Mouse (Mus musculus): ENCODE data around the gene Yaf2.
A peak's percentile ranks its signal among the peaks of the same experiment; 100 is the strongest.

Gene Yaf2

GRCm38 (mm10) chr15:93285244-93285643 is 51.5 kb downstream of the Yaf2 start:
- no peak for DNase-seq (ENCODE audit: low spot score)

GRCm38 (mm10) chr15:93284326-93284725 is 52.4 kb downstream of the Yaf2 start:
- no peak for DNase-seq (ENCODE audit: low spot score)

GRCm38 (mm10) chr15:93283349-93283748 is 53.4 kb downstream of the Yaf2 start:
- DNase-seq (ENCODE audit: low spot score) = no peak

DNA sequence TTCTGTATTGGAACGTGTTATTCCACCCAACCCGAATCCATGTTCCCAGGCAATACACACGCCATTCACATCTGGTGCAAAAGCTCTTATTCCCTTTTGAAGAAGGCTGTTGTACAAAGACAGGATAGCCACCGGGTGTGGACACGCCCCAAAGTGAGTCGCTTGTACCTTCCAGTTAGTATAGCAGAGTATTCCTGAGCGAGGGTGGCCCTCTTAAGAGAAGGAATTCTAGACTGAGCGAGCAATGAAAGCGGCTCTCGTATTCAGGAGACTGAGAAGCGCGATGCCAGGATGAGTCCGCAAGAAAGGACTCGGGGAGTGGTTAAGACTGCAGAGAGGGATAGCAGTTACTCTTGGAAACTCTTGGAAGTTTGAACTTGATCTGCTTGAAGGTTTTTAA is 60.5 kb downstream of the Yaf2 start:
- no peak for DNase-seq (ENCODE audit: low spot score)

- peak; percentile 42 for DNase-seq (ENCODE audit: low spot score)
These were observed 61.1 kb downstream of the Yaf2 start for GRCm38 (mm10) chr15:93275623-93276022.

DNA sequence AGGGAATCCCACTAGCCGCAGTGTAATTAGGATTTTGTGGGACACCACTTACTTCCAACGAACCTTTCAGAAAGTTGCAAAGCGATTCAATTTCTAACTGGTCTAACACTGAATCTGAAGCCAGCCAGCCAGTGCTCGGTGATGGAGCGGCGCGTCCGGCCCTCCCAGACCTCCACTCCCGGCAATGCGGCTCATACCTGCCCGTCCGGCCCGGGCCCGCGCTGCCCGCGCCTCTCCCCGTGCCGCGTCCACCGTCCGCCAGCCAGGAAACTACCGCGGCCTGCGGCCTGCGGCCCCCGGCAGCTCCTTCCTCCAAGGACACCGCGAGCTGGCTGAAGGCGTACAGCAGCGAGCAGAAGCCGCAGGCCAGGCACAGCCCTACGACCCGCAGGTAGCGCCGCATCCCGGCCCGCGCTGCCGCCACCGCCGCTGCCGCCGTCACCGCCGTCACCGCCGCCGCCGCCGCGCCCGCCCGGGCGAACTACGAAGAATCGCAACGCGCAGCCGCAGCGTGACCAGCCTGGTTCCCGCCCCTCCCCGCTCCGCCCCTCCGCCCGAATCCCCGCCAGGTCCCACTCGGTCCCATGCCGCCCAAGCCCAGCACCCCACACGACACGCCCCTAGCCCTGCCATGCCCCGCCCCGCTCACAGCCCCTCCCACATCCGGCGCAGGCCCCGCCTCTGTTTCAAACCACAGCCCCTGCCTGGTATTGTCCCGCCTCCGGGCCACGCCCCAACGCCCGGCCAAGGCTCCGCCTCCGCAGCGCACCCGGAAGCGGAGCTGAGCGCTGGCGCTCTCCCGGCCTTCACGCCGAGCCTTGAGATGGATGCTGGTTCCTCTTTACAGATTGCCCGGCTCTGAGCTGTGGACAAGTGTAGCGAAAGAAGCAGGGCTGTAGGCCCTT is 61.8 kb downstream of the Yaf2 start, which contains the start of gene Gxylt1:
Gxylt1 (minus strand) TSS at position 501 of the 905 bp plus-strand sequence.
- peak; percentile 99 for DNase-seq (ENCODE audit: low spot score)

DNA sequence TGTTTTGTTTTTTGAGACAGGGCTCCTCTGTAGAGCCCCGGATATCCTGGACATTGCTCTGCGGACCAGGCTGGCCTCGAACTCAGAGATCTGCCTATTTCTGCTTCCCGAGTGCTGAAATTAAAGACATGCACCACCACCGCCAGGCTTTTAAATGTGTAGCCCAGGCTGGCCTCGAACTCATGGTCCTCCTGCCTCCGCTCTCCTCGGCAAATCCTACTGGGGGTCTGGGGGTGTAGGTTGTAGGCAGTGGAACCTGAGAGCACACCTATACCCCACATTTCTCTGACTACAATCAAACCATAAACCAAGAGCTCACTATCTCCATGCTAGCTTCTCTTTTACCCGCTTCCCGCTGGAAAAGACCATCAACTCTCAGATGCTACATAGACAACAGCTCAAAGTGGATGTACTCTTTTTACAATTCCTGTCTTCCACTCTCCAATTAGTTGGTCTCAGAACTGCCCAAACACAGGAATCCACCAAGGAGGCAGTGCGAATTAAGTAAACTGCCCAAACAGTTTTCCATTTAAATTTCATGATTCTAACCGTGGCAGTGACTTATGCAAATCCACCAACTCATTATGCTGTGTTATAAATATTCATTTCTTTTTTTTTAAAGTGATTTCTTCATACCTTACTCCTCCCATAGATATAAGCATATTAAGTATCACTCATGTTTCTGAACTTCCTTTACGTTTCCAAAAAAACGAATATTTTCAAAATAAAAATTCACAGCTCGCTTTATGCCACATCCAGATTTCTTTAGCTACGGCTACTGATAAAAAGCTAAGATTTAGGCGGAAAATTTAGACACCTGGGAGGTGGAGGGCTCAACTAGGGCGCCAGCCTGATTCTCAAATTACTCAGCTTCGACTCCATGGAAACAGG is 62.7 kb downstream of the Yaf2 start:
- DNase-seq (ENCODE audit: low spot score) = no peak

GRCm38 (mm10) chr15:93272948-93273347 is 63.8 kb downstream of the Yaf2 start:
- no peak for DNase-seq (ENCODE audit: low spot score)

- no peak for DNase-seq (ENCODE audit: low spot score)
These were observed 66.4 kb downstream of the Yaf2 start for GRCm38 (mm10) chr15:93270289-93270855.

DNA sequence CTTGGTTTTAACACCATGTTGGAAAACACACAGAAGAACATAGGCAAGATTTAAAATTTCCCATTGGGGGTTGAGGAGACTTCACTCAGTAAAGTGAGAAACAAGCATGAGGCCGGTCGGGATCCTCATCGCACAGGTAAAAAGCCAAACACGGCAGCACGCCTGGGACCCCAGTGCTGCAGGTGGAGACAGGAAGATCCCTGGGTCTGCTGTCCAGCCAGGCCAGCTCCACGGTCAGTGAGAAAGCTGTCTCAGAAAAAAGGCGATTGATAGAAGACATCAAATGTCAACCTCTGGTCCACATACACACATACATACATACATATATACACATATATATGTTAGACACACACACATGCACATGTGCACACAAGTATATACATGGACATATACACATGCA is 67.2 kb downstream of the Yaf2 start:
- DNase-seq (ENCODE audit: low spot score) = no peak

- no peak for DNase-seq (ENCODE audit: low spot score)
These were observed 68.7 kb downstream of the Yaf2 start for GRCm38 (mm10) chr15:93268001-93268400.

DNA sequence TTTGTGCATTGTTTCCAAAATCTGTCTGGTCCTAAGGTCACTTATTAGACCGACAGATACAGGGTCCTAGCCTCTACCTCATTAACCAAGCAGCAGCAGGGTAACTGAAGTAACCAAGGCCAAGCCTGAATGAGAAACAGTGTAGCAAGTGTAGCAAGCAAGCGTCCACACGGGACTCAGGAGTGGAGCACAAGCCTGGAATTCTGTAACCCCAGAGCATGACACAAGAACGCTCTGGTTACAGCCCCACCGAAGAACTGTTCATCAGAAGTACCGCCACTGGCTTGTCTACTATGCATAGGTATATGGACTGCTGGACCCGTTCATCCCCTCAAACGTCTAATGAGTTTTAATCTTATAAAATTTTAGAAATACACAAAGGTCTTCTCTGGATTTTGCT is 69.3 kb downstream of the Yaf2 start:
- DNase-seq (ENCODE audit: low spot score) = no peak

- DNase-seq (ENCODE audit: low spot score) = no peak
These were observed 70.4 kb downstream of the Yaf2 start for GRCm38 (mm10) chr15:93266361-93266760.

DNA sequence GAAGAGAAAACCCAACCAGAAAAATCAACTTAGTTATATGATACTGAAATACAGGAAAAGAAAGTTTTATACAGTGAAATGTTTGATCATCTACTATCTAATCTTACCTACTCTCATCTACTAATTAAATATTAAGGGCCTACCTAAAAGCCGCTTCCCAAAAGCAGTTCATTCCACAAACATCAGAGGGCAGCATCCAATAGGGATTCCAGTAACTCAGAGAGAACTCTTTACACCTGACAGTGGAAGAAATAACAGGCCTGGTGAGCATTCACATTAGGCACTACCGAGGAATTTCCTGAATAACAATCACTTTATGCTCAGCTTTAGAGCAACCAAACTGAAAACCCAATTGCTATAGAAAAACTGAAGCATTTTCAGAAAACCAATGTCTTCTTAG is 71.0 kb downstream of the Yaf2 start:
- DNase-seq (ENCODE audit: low spot score) = peak; percentile 76

- DNase-seq (ENCODE audit: low spot score) = no peak
These were observed 71.5 kb downstream of the Yaf2 start for GRCm38 (mm10) chr15:93265231-93265630.

DNA sequence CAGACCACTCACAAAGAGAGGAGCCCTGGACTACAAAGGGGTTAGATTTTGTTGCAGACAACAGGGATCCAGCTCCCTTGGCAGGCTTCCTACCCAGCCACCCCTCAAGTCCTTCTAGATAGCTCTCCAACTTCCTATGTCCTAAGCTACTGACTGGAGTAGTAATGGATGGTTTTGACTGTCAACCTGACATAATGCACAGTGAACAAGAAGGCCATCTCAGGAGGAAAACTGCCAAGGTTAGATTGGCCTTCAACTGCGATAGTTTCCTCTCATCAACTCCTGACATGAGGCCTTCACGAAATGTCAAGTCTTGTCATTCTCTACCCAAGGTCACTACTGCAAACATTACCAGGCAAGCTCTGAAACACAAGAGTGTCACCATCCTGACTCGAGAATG is 72.5 kb downstream of the Yaf2 start:
- DNase-seq (ENCODE audit: low spot score) = no peak

DNA sequence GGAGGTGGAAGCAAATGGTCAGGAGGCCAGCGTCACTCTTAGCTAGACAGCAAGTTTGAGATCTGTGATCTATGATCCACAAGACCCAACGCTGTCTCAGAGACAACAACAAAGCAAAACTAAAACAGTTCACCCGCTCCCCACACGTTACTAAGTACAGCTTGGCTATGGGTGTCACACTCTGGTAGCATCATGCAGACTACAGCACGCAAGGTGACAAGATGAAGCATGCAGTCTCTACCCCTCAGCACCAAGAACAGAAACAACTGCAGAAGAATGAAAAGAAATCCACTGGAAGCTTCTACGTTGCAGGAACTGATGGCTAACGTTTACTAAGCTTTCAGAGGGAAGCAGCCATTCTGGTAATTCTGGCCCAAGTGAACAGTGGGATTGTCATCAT is 73.2 kb downstream of the Yaf2 start:
- no peak for DNase-seq (ENCODE audit: low spot score)

- no peak for DNase-seq (ENCODE audit: low spot score)
These were observed 73.9 kb downstream of the Yaf2 start for GRCm38 (mm10) chr15:93262818-93263217.

DNA sequence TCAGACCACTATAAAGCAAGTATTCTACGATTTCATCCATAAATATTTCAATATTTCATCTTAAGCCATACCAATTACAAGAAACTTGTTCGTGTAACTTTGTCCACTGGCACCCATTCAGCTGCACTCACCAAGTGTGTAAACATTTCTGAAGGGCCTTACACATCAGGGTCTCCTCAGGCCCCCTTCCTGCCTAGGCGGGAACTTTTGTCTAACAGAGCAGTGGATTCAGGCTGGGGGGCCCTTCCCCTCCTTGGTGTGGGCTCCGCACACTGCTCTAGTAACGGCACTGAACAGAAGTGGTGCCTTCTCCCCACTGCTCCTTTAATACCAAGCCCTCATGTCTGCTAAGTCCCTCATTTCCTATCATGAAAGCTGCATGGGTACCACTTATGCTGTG is 74.5 kb downstream of the Yaf2 start:
- DNase-seq (ENCODE audit: low spot score) = no peak

GRCm38 (mm10) chr15:93259933-93260332 is 76.8 kb downstream of the Yaf2 start:
- DNase-seq (ENCODE audit: low spot score) = no peak

- DNase-seq (ENCODE audit: low spot score) = no peak
These were observed 81.4 kb downstream of the Yaf2 start for GRCm38 (mm10) chr15:93255295-93255694.

GRCm38 (mm10) chr15:93253172-93253571 is 83.6 kb downstream of the Yaf2 start:
- no peak for DNase-seq (ENCODE audit: low spot score)

- DNase-seq (ENCODE audit: low spot score) = no peak
These were observed 84.3 kb downstream of the Yaf2 start for GRCm38 (mm10) chr15:93252396-93252795.

Data from lung, postnatal 25 days (tissue).